Mouse (Mus musculus) heart, adult 2 months (tissue): ENCODE results near the gene Depdc5.

Experiments
- CTCF ChIP-seq: fragments of 200-600 bp; IDR thresholded peaks from 2 replicates; pipeline ENCODE4 v1.8.1; 2022; ENCODE audit warnings: antibody characterized with exemption, mild to moderate bottlenecking, moderate library complexity
- EP300 ChIP-seq: fragments of 200-500 bp; IDR thresholded peaks from 2 replicates; pipeline ENCODE4 v1.6.1; 2011; ENCODE audit warnings: low read depth, low read length, control low read depth; ENCODE audit not compliant: insufficient read depth

GRCm38 (mm10) chr5:32852026-32852425 is 11.5 kb upstream of the Depdc5 start:
- TF ChIP-seq CTCF (no peak), EP300 (no peak)
